Mouse (Mus musculus): ENCODE measurements around the gene Ppp1r9b.
A peak's percentile ranks its signal among the peaks of the same experiment; 100 is the strongest.

Ppp1r9b gene

DNA sequence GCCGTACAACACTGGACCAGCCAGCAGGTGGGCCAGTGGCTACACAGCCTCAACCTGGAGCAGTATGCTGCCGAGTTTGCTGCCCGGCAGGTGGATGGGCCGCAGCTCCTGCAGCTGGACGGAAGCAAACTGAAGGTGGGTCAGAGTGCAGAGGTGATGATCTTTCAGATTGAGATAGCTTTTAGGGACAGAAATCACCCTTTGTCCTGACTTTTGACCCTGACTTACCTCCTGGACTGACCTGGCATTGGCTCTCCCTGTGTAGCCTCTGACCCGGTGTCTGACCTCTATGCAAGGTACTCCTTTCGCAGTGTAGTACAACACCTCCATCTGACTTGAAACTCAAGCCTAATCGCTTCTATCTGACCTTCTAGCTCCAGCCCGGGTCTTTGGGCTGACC, 32.6 kb downstream of the Ppp1r9b start:
- no peak for DNase-seq (ENCODE audit: low spot score in 2 of 2)

DNA sequence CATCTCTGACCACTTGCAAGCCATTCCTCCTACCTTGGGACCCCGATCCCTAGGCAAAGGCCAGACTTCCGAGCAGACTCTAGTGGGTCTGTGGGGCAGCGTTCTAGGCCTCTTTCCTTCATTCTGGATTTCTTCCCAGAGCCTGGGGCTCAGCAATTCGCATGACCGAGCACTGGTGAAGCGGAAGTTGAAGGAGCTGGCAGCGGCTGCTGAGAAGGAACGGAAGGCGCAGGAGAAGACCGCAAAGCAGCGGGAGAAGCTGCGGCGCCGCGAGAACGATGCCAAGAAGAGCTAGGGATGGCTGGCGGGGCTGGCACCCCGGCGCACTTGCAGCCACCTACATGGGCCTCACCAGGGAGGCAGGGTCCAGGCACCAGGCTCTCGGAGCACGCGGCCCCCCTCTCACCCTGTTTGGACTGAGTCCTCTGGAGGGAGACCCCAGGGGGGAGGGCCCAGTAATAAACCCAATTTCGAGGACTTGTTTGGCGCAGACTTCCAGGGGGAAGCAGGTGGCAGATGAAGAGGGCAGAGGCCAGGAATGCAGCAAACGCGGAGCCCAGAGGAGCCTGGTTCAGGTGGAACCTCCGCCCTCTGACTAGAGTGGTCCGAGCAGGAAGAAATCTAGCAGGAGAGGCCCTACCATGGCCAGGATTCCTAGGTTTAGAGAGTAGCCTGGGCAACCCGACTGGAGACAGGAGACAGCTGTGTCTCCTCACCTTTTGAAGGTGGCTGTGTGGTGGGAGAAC, 33.8 kb downstream of the Ppp1r9b start:
- DNase-seq (ENCODE audit: low spot score in 2 of 2): no peak

DNA sequence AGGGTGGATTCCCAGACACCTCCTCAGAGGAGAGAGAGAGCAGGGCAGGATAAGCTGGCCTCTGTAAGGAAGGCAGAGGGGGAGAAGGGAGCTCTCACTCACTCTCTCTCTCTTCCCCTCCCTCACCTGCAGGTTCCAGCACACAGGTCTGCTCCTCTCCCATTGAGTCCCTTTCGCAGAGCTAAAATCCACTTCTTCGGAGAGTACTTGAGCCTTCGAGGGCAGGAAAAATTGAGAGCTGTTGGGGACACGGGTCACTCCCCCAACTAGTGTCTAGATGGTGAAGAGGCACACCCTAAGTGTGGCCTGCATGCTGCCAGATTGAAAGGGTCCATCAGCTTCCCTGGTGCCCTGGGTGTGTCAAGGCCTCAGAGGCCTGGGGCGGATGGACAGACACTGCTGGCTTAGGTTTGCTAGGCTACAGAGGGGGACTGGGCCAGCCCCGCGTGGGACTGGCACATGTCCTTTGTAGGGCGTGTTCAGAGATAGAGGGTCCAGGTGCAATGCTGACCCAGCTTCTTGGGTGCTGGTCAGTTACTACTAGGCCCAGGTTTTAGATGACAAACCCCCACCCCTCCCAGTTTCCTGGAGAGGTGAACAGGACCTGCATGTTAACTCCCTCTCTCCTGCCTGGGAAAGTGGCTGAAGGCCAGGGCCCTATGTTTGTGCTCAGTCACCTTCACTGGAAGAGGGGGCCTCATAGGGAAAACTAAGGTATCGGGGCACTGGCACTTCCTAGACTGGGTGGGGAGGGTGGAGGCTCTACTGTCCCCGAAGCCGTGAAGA, 34.6 kb downstream of the Ppp1r9b start:
- DNase-seq (ENCODE audit: low spot score in 2 of 2): no peak

DNA sequence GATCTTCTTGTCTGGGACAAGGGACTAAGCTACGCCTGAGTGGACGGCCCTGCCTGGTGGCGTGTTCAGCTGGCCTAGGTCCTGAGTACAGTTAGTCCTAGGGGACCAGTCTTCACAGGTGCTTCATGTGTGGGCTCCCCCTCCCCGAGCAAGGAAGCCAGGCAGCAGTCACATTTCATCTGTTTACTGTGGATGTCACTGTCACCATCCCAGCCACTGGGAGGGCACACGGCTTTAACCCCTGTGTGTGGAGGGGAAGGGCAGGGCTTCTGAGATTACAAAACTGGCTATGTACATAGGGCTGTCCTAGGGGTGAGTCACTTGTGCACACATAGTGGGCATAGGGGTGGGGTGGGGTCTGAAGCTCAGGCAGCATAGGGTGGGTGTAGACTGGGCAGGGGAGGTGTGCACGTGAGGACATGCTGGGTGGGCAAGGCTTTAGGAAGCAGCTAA, 35.3 kb downstream of the Ppp1r9b start:
- DNase-seq (ENCODE audit: low spot score in 2 of 2): no peak

DNA sequence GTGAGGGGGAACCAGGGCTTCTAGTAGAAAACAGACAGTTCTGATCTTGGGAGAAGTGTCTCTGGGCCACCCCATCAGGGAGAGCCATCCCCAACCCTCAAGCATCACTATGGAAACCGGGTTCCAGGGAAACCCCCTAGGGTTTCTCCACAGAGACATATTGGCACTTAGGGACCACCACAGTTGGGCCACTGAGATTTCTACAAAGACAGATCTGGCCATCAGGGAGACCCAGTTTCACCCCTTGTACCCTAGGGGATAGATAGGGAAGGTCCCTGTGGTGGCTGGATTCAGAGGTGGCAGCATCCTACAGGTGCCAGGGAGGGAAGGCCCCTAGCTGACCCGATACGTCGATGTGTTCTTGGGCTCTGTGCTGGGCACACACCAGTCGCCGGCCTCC, 36.0 kb downstream of the Ppp1r9b start:
- DNase-seq (ENCODE audit: low spot score in 2 of 2): no peak

DNA sequence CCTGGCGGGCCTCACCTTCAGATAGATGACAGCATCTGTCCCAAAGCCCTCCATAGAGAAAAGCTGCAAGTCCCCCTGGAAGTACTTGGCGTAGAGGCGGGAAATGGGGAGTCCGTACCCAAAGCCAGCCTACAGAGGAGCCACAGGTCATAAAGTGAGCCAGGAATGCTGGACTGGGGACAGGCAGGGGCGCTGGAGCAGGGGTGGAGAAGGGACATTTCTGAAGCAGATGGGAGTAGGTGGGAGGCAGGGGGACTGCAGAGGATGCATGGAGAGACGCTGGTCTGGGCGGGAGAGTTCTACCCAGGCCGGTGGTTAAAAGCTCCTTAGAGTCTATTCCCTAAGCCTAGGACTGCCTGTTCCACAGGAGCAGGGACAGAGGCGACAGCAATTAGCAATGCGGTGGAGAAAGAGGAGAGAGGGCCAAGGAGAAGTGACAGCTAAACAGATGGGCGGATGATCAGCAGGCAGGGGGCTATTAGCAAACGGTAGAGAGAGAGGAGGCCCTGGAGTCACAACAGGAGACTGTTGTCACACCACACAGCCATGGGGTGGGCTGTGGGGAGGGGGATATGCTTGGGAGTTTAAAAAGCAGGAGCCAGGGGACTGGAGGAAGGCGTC, 37.1 kb downstream of the Ppp1r9b start:
- no peak for DNase-seq (ENCODE audit: low spot score in 2 of 2)

DNA sequence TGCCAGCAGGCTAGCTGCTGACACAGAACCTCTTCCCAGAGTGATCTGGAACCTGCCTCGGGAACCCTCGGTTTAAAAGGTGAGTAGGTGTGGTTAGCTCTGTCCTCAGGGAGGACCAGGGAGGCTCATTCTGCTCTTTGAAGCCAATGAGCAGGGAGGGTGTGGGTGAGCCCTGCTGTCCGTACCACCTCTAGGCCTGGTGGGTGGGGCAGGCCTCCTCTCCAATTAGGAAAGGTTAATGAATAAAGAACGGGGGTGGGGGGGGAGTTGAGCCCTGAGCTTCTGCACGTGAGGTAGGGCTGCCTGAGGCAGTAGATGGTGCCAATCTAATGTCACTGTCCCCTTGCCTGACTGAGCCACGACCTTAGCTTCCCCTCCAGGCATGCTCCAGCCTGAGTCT, 42.1 kb downstream of the Ppp1r9b start:
- no peak for DNase-seq (ENCODE audit: low spot score in 2 of 2)

DNA sequence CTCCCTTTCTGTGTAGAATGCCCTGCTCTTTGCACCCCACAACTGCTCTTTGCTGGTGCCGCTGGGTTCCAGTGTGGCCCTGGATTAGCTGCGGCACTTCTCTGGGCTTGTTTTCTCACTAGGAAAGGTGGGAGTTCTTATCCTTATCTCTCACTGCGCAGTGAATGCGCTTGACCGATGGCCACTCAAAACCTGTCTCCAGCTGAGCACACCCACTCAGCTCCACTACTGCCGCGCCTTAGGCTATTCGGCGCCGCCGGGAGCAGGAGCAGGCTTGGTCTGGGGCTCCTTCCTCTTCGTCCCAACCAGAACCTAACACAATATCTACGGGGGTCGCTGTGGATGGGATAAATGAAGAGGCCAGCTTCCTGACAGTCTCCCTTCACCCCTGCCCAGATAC, 42.8 kb downstream of the Ppp1r9b start:
- no peak for DNase-seq (ENCODE audit: low spot score in 2 of 2)

DNA sequence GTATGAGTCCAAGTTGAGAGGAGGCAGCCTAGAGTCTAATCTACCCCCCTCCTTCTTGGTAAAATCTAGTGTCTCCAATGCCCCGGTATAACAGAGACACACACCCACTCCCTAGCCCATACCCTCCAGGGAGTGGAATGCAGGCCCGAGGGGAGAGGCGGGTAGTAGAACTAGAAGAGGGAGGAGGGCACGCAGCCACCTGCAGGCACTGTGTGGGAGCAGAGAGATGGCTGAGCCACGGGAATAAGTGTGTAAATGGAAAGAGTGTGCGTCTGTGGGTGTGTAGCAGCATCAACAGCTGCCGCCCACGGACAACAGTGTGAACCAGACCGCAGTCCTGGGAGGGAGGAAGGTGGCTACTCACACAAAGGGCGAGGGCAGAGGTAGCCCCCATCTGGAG, 44.1 kb downstream of the Ppp1r9b start:
- no peak for DNase-seq (ENCODE audit: low spot score in 2 of 2)

DNA sequence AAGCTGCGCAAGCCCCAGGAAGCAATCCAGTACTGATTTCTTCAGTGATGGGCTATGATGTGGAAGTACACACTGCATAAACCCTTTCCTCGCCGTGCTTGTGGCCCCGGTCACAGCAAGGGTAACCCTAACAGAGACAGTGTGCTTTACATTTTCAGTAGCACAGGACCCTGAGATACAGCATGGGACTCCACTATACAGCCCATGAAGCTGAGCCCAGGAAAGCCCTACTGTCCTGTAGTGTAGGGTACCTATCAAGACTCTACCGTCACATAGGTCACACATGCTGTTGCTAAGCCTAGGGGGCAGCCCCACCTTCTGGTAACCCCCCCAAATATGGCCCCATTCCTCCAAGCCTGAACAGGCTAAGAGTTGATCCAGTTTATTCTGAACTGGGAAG, 45.7 kb downstream of the Ppp1r9b start:
- no peak for DNase-seq (ENCODE audit: low spot score in 2 of 2)

DNA sequence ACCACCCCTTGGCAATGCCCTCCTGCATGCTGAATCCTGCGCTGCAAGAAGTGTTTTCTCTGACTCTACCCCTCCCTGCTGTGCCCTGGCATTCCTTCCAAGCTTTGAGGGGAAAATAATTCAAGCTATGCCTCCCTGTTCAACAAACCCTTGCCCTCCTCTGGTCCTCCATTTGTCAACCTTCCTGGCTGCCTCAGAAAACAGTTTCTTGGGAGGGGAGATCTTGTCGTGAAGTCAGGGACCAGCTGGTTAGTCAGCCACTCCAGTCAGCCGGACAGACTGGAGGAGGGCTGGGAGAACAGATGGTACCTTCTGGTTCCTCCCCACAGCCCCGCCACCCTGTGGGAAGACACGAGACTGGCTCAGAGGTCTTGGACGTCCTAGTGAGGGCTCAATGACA, 46.5 kb downstream of the Ppp1r9b start:
- DNase-seq (ENCODE audit: low spot score in 2 of 2): no peak

DNA sequence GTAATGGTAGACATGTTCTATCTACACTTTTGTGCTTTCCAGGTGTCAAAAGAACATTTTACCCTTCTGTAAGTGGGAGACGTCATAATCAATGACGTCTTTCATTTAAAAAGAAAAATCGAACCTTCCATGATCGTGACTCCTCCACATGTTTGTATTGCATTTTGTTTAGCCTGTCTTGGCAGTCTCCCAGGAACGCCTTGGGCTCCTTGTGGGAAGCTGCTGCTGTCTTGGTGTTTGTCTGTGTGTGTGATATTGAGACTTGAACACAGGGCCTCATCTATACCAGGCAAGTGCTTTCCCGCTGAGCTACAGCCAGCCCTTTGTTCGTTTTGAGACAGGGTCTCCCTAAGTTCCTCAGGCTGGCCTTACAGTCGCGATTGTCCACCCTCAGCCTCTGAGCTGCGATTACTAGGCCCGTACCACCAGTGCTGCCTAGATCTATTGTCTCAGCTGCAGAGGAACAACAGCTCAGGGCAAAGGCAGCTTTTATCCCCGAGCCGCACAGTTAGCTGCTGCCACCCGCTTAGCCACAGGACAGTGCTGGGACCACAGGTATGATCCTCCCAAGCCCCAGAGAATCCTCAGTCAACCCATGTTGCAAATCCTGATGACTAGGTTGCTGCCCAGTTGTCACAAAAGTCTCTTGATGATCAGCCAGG, 47.5 kb downstream of the Ppp1r9b start:
- DNase-seq (ENCODE audit: low spot score in 2 of 2): no peak

DNA sequence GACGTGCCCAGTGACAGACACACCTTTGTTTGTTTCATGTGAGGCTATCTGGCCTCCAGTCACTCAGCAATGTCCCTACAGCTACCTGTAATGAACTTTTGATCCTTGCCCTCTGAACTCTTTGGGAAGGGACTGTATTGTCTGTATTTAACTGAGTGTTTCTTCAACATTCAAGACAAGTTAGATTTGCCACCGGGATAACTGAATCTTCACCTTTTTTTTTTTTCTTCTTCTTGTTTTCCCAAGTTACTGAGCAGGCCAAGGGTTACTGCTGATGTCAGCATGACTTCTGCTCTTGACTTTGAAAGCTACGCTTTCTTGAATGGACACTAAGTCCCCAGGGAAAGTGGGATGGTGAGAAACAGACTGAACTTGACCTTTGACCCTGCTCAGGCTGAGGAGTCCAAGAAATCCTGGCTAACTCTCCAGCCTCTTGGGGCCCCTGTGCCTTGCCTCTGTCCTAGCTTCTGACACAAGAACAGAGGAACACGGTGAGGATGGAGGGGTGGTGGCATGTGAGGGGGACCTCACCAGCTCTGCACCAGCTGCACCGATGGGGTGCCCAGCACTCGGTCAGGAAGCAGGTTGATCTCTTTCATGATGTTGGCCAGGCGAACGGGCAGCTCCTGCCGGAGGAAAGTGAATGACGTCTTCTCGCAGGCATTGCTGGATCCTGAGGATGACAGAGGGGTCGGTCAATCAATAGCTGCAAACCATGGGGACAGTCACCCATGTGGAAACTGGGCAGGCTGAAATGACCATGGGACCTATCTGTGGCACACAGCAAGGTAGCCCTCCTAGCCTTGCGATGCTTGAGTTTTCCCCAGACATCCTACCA, 48.2 kb downstream of the Ppp1r9b start:
- no peak for DNase-seq (ENCODE audit: low spot score in 2 of 2)

DNA sequence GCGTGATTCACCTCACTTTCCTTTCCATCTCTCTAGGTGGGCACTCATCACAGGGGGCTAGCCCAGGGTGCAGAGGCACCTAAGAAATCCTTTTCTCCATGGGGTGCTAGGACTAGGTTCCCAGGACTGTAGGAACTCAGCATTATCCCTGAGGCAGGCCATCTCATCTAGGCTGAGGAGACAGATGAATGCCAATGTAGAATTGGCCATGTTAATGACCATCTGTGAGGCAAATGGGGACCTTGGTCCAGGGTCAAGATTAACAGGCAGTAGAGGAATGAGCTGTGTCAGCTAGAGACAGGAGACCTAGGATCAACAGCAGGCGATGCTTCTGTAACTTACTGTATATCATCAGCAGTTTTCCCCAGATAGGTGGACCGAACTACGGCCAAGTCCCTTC, 48.9 kb downstream of the Ppp1r9b start:
- no peak for DNase-seq (ENCODE audit: low spot score in 2 of 2)

DNA sequence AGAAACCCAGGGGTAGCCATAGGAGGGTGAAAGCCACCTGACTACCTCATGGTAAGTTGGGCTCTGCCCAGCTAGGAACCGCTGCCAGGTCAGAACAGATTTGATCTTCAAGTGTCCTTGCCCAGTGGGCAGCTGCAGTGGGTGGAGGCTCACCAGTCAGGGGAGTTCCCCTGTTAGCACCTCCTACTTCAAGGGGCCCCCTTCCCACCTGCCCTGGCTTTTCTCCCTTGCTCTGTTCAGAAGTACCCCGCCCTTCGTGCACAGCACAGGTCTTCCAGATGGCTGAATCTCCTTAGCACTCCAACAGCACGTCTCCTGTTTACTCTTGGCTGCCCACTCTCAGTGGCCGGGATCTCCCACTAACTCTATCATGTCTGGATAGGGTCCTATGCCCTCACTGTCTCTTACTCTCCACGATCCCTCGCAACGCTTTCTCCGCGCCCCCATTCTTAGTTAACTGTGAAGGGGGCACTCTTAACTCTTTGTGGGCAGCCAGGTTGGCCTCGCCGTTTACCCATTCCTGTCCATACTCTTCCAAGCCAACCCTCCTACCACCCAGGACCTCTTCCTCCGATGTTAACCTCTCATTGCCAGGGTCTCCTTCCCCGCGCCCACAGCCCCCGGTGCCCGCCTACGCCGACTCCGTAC, 49.8 kb downstream of the Ppp1r9b start:
- peak in 1 of 2 experiments; percentile 64 for DNase-seq (ENCODE audit: low spot score in 2 of 2)

DNA sequence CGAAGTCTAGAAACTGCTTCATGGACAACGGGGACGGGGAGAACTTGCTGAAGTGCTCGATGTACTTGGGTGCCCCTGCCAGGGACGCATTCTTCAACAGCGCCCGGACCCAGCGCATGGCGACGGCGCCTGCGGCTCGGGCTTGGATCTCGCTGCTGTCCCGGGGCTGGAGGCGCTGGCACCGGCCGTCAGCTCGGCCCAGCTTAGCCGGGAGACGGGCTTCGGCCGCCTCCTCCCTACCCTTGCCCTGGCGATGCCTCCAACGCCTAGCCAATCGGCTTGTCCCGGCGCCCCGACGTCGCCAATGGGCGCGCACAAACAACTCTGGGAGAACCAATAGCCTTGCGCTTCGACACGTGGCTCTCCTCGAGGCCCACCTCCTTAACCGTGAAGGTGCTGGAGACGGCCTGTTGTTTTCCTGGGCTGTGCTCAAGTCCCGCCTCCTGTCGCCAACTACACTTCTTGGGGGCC, 50.3 kb downstream of the Ppp1r9b start, which contains the start of gene Pdk2:
TSS of gene Pdk2 (minus strand) at position 216 of the 471 bp plus-strand sequence.
- peak; percentile 91 to 97 for DNase-seq (ENCODE audit: low spot score in 2 of 2)

DNA sequence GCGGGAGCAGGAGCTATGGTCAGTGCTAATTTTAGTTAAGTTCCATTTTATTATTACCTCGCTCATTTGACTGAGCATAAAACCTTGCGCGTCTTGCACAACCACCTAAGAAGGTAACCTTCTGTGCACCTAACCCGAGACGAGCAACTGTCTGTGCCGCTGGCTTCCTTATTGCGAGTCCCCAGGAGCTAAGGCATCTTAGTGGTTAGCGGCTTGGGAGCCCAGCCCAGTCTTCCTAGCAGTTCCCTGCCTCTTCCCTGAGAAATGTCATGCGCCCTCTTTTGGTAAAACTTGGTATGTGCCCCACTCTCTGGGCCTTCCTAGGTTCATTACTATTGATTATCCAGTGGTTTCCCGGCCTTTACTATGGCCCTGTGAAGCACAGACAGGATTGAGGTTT, 51.3 kb downstream of the Ppp1r9b start:
- DNase-seq (ENCODE audit: low spot score in 2 of 2): peak; percentile 73 to 82

DNA sequence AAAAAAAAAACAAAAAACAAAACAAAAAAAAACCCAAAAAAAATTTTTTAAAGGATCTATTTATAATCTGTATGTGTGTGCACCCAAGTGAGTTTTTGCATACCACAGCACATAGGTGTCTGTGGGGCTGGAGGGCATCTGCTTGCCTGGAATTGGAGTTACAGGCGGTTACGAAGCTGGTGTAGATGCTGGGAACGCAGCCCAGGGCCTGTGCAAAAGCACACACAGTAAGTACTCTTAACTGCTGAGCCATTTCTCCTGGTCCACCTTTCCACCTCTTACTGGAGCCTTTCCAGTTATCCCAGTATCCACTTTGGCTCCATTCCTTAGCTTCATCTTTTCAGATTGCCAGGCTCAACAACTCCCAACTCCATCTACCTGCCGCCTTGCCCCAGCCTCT, 52.2 kb downstream of the Ppp1r9b start:
- DNase-seq (ENCODE audit: low spot score in 2 of 2): no peak

DNA sequence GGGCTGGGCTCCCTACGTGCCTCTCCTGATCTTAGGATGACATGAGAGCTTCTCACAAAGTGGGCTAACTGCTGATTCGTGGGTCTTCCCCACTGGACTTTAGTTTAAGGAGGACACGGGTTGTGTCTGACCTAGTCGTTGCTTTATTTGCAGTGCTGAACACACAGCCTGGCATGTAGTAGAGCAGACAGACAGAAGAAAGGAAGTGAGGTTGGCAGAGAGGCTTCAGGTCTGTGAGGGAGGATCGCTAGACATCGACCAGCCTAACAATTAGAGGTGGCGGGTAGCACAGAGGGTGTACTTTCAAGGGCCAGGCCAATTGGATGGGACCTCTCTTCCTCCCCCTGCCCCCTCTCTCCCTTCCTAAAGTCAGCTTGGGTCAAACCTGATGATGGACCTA, 52.8 kb downstream of the Ppp1r9b start:
- no peak for DNase-seq (ENCODE audit: low spot score in 2 of 2)

DNA sequence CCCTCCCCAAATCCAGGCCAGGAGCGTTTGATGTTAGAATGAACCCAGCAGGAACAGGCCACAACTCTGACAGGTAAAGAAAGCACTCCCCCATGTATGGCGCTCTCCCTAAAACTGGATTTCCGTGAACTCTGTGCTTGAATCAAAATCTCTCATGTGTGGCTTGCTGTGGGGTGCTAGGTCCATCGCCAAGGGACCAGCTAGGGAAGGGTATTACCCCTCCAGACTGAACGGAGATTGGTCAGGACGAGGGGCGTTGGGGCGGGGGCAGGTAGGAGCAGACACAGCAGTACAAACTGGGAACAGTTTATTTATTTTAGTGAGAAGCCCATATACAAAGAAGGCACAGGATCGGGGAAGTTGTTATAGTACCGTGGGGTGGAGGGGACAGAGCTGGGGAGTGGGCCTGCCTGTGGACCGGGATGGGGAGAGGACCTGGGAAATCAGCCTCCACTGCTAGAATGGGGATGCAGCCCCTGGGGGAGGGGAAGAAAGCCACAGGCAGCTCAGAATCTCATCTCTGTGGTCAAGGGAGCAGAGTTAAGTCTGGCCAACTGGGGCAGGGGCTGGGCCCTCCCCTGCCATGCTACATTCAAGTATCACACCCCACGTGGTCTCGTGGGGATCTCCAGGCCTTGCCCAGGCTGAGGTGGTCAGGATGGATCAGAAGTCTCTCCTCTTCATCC, 53.5 kb downstream of the Ppp1r9b start:
- DNase-seq (ENCODE audit: low spot score in 2 of 2): no peak
